Mouse (Mus musculus): ENCODE results near the gene Plac8.

GRCm38 (mm10) chr5:100546294-100547080, 25.6 kb downstream of the Plac8 start:
- peak; percentile 48 for TF ChIP-seq CTCF (IDR thresholded peaks at IDR 0.05; ENCODE audit: low read depth, low read length)
- no peak for TF ChIP-seq POLR2A (IDR thresholded peaks at IDR 0.05; ENCODE audit: extremely low read depth, insufficient read depth, low read length)
